ENCODE assay signal across 26 mouse cellular contexts in genomic region chr8:125922333-125922732, GRCm38 (mm10). TPM values are rescaled to one million over a fixed set of nuclear protein-coding genes. Genes with fewer than 3 reads are reported as not detected.
DNase-seq lines count a peak whose midpoint lies in the region; ATAC-seq and TF ChIP-seq lines count a peak whose summit lies in the region.
"Had no signal": no experiment of that assay in that cellular context is flagged by ENCODE, and none has a peak within 500 bp of the region (broad histone marks: within the 10 kb centered on the region; RNA-seq: fewer than 3 reads in every experiment).

No protein-coding gene starts in this region.

- H3K4me1 ChIP-seq in kidney, embryonic 15.5 days: peaks cover 50% of the 10 kb centered on the region
- H3K4me1 ChIP-seq in kidney, postnatal 0 days (replicated peaks; ENCODE audit: insufficient read depth, low read length): 0 out of 2 replicates have a peak, but pooled peaks cover 10% of the 10 kb centered on the region
- H3K4me1 ChIP-seq: hindbrain, embryonic 12.5 days; hindbrain, embryonic 15.5 days had no signal

- H3K27me3 ChIP-seq in kidney, embryonic 15.5 days: no peaks in the 10 kb centered on the region
- no peaks in the 10 kb centered on the region for H3K27me3 ChIP-seq in kidney, postnatal 0 days (ENCODE audit: insufficient read depth, low read length)
- H3K27me3 ChIP-seq: embryonic facial prominence, embryonic 12.5 days; embryonic facial prominence, embryonic 15.5 days; hindbrain, embryonic 15.5 days had no signal

- H3K27ac ChIP-seq in kidney, embryonic 15.5 days: peak overlapping the region; percentile 45; the same call in 1 of the 2 replicates
- H3K27ac ChIP-seq in kidney, postnatal 0 days: 0 out of 2 replicates have a peak overlapping the region, but pooled peaks have one; percentile 54
- H3K27ac ChIP-seq: embryonic facial prominence, embryonic 12.5 days; embryonic facial prominence, embryonic 15.5 days; gastrocnemius, adult 2 months; hindbrain, embryonic 12.5 days; hindbrain, embryonic 15.5 days had no signal

- H3K9me3 ChIP-seq in kidney, embryonic 15.5 days (replicated peaks): no peaks in the 10 kb centered on the region
- H3K9me3 ChIP-seq in kidney, postnatal 0 days (replicated peaks; ENCODE audit: low read length): no peaks in the 10 kb centered on the region
- H3K9me3 ChIP-seq: embryonic facial prominence, embryonic 12.5 days; embryonic facial prominence, embryonic 15.5 days; hindbrain, embryonic 12.5 days; hindbrain, embryonic 15.5 days had no signal

- H3K4me2 ChIP-seq in kidney, embryonic 15.5 days: no peak overlapping the region
- no peak overlapping the region for H3K4me2 ChIP-seq in kidney, postnatal 0 days (ENCODE audit: low read length)
- H3K4me2 ChIP-seq: embryonic facial prominence, embryonic 12.5 days; embryonic facial prominence, embryonic 15.5 days; heart, embryonic 11.5 days; hindbrain, embryonic 12.5 days; hindbrain, embryonic 15.5 days had no signal

- 0 out of 2 replicates have a peak, but pooled peaks cover 4% of the 10 kb centered on the region for H3K36me3 ChIP-seq in kidney, embryonic 15.5 days
- H3K36me3 ChIP-seq in kidney, postnatal 0 days (ENCODE audit: insufficient read depth, low read length): no peaks in the 10 kb centered on the region
- H3K36me3 ChIP-seq: embryonic facial prominence, embryonic 12.5 days; embryonic facial prominence, embryonic 15.5 days; hindbrain, embryonic 12.5 days; hindbrain, embryonic 15.5 days had no signal

- ATAC-seq in kidney, embryonic 15.5 days (replicated peaks; ENCODE audit: low FRiP score): peak; percentile 41
- ATAC-seq in kidney, postnatal 0 days (replicated peaks; ENCODE audit: low FRiP score, low read depth): peak; percentile 35; the same call in 1 of the 2 replicates
- ATAC-seq: CD4-positive, CD25-positive, alpha-beta regulatory T cell, adult 4 months; forebrain, embryonic 14.5 days; forebrain, postnatal 0 days had no signal

- no peak overlapping the region for H3K9ac ChIP-seq in kidney, embryonic 15.5 days
- no peak overlapping the region for H3K9ac ChIP-seq in kidney, postnatal 0 days (ENCODE audit: low read depth, low read length)
- H3K9ac ChIP-seq: embryonic facial prominence, embryonic 12.5 days; embryonic facial prominence, embryonic 15.5 days; forebrain, postnatal 0 days; hindbrain, embryonic 12.5 days; hindbrain, embryonic 15.5 days had no signal

- DNase-seq in kidney, adult 9 months: peak; percentile 64
- DNase-seq in kidney, postnatal 10 days: no peak
- DNase-seq in kidney, postnatal 0 days (ENCODE audit: low spot score): peak; percentile 47
- no peak for DNase-seq in layer of hippocampus, postnatal 14 days (ENCODE audit: low spot score in 2 of 2)
- DNase-seq in cerebellum, postnatal 36 days: no peak
- DNase-seq: adrenal gland, adult 2 months; adrenal gland, postnatal 14 days; cerebellum, adult 11-12 months; cerebellum, adult 8-10 months; cerebellum, postnatal 10 days; forebrain, postnatal 0 days; gastrocnemius, adult 2 months; gastrocnemius, postnatal 14 days; heart, adult 11 months had no signal

- WGBS in kidney, embryonic 15.5 days: 53% methylated on average over 3 of the region's 3 CpGs
- WGBS in kidney, postnatal 0 days: 39% methylated on average over 3 of the region's 3 CpGs

- H3K4me3 ChIP-seq in kidney, embryonic 15.5 days (replicated peaks): no peak overlapping the region
- no peak overlapping the region for H3K4me3 ChIP-seq in kidney, postnatal 0 days (replicated peaks; ENCODE audit: low read depth, low read length)
- H3K4me3 ChIP-seq: embryonic facial prominence, embryonic 12.5 days; embryonic facial prominence, embryonic 15.5 days; gastrocnemius, adult 2 months; hindbrain, embryonic 12.5 days; hindbrain, embryonic 15.5 days had no signal

- TF ChIP-seq CTCF in kidney, postnatal 0 days (IDR thresholded peaks at IDR 0.05; ENCODE audit: low read depth): no peak

RNA-seq across cellular contexts. Expression of gene Map3k21, which starts 12.1 kb away (rescaled TPM):
- 4.2 and 4.6 TPM in 2 replicates for polyA plus RNA-seq in kidney, embryonic 15.5 days (2015; fragmentation: Nextera tagmentation; extraction: Ambion mirVana)
- polyA plus RNA-seq in kidney, postnatal 0 days (2015; fragmentation: Nextera tagmentation; extraction: Ambion mirVana): 3.9 and 4.4 TPM in 2 replicates
- 1 to 10 TPM; 1.7 TPM for total RNA-seq in layer of hippocampus, postnatal 14 days (2021)
- total RNA-seq: common myeloid progenitor, adult 5-6 weeks; hematopoietic stem cell, adult 5-6 weeks; MEL had no signal
- polyA plus RNA-seq: C2C12; CD4-positive, CD25-positive, alpha-beta regulatory T cell, adult 4 months had no signal

RNA-seq across cellular contexts. Expression of gene Pcnx2, which starts 24.2 kb away (rescaled TPM):
- polyA plus RNA-seq in kidney, embryonic 15.5 days (2015; fragmentation: Nextera tagmentation; extraction: Ambion mirVana): 0.24 and 0.48 TPM in 2 replicates
- polyA plus RNA-seq in kidney, postnatal 0 days (2015; fragmentation: Nextera tagmentation; extraction: Ambion mirVana): 0.13 and 0.18 TPM in 2 replicates
- total RNA-seq in layer of hippocampus, postnatal 14 days (2021): 10 to 100 TPM; 56.1 to 65.9 TPM
- total RNA-seq: common myeloid progenitor, adult 5-6 weeks; hematopoietic stem cell, adult 5-6 weeks; MEL had no signal
- polyA plus RNA-seq: C2C12 had no signal

Comparison
In these comparisons a context has a peak if more than half of its experiments do, and no peak if none do; other contexts are left out.
1. DNase-seq: peak in kidney, adult 9 months (single experiment) and kidney, postnatal 0 days (single experiment); none in kidney, postnatal 10 days (single experiment), layer of hippocampus, postnatal 14 days (0 of 2) and cerebellum, postnatal 36 days (0 of 2).